Mouse (Mus musculus) CD8-positive naive resting alpha-beta T cell, adult 2 months (primary cell): ENCODE data around the gene Lrguk.

Experiments used
- DNase-seq, 2 experiments: peaks; one replicate each; pipeline ENCODE4 v3.0.0; 2022; ENCODE audit warnings: low read depth in 2 of 2, low spot score in 2 of 2

Gene Lrguk

GRCm38 (mm10) chr6:34059741-34060140, 30.5 kb downstream of the Lrguk start:
- no peak for DNase-seq

- DNase-seq, result no peak
Measured at GRCm38 (mm10) chr6:34066790-34067189, 37.5 kb downstream of the Lrguk start.

GRCm38 (mm10) chr6:34067271-34067670, 38.0 kb downstream of the Lrguk start:
- DNase-seq, result no peak

DNA sequence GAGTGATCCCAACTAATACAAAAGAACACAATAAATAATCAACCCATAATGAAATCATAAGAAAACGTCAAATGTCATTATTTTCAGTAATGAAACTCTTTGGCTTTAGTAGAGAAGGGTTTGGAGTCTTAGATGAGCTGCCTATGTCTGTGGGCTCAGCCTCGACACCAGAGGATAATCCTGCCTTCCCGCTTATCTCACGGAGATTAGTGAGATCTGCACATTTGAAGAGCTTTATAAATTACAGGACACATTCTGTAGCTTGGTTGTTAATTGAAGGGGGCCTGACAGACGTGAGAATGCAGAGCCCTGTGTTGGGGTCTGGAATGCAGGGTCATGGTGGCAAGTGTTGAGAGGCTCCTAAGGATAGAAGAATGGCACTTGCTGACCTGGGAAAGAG, 42.7 kb downstream of the Lrguk start:
- DNase-seq, result no peak

DNA sequence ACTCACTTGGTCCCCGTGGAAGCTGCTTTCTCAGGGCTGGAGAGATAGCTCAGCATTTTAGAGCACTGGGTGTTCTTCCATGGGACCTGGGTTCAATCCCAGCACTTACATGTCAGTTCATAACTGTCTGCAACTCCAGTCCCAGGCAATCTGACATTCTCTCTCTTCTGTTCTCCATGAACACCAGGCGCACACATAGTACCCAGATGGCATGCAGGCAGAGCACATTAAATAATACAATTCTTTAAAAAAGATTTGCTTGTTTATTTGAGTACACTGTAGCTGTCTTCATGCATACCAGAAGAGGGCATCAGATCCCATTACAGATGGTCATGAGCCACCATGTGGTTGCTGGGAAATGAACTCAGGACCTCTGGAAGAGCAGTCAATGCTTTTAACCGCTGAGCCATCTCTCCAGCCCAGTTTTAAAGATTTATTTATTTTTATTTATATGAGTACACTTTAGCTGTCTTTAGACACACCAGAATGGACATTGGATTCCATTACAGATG, 44.7 kb downstream of the Lrguk start:
- DNase-seq, result no peak

DNA sequence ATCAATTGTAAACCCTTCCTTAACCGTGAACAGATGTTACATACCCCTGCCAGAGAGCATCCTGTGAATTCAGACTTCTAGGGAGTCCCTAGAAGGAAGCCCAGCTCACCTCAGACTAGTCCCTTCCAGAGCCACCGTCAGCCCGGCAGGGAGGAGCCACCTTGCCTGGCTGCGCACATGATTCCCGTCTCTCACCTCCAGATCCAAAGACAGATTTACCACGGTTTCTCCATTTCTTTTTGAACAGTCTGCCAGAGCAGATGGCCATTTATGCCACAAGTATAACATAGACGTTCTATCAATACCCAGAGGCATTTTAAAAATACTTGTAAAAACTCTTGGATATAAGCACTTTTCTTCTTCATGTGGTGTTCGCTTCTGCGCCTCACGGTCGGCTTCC, 46.3 kb downstream of the Lrguk start:
- no peak for DNase-seq

GRCm38 (mm10) chr6:34083471-34083870, 54.2 kb downstream of the Lrguk start:
- no peak for DNase-seq

GRCm38 (mm10) chr6:34087701-34088100, 58.5 kb downstream of the Lrguk start:
- DNase-seq, result no peak

GRCm38 (mm10) chr6:34088986-34089385, 59.7 kb downstream of the Lrguk start:
- DNase-seq, result no peak

- no peak for DNase-seq
Measured at GRCm38 (mm10) chr6:34091537-34091936, 62.3 kb downstream of the Lrguk start.

- no peak for DNase-seq
Measured at GRCm38 (mm10) chr6:34096274-34096673, 67.0 kb downstream of the Lrguk start.

DNA sequence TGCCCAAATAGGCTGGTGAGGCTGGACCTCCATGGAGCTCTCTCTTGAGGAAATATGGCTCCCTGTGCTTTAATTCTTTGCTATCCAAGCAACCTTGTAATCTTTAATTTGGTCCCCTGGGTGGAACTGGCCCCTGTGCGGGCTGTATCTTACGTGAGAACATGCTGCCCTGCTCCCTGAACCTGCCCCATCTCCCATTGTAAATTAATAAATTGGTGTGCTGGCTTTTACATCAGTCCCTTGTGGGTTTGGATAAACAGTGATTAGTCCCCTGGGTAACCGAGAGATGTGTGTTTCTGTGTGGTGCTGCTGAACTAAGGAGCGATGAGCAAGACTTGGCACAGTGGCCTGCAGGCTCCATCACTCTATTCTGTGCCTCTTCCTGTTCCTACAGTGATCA, 67.7 kb downstream of the Lrguk start:
- no peak for DNase-seq

DNA sequence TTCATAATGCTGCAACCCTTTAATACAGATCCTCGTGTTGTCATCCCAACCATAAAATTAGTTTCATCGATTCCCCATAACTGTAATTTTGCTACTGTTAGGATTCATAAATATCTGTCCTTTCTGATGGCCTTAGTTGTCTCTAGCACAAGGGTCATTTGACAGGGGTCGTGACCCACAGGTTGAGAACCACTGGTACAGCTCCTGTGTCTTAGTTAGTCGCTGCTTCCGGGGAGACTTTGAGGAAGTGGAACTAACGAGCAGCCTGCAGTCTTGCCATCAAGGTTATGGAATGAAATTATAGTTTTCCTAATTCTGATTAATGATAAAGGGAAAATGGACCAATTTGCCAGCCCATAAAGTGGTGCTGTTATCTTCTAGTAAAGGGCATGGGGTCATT, 70.5 kb downstream of the Lrguk start:
- no peak for DNase-seq

DNA sequence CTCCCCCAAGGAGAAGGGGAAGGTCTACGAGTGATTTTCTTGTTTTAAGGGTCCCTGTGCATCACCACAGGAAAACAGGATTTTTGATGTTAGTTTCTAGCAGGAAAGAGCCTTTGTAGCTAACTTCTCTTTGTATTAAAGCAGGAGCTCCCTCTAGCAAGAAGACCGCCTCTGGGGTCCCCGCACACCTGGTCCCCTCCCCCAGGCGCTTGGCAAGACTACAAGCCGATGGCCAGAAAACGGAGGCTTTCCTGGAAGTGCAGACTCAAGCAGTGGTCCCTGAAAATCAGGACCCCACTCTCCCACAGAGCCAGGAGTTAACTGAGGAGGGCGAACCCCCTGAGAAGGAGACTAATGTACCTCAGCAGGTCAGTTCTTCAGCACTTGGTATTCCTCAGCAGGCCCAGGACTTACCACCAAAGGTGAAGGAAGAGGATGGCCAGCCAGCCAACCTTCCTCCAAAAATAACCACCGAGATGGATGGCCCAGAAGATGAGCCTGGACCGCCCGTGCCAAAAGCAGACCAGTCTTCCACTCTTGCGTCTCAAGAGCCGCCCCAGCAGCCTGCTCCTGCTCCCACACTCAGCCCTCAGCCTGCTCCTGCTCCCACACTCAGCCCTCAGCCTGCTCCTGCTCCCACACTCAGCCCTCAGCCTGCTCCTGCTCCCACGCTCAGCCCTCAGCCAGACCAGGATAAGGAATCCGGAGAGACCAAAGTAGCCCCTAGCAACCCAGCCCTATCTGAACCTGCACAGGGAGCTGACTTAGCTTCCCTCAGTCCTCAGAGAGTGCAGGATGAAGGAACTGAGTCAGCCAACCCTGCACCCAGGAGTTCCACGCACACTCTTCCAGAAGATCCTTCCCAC, 72.5 kb downstream of the Lrguk start:
- no peak for DNase-seq

- DNase-seq, result no peak
Measured at GRCm38 (mm10) chr6:34103251-34103920, 74.1 kb downstream of the Lrguk start.

GRCm38 (mm10) chr6:34110571-34110970, 81.3 kb downstream of the Lrguk start:
- DNase-seq, result no peak

DNA sequence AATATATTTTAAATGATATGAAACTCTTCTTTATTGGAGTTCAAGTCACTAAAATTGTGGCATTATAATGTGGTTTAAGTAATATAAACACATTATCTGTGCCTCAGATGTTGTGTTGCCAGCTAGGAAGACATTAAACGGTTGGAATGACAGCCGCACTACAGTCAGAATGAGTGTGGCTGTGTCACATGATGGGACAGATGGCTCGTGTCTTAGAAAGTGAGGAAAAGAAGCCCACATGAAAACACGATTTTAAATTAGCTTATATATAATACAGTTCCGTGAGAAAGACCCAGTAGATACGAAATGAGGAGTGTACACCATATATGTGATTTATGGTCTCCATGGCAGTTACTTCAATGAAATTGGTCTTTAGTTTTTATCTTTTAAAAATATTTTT, 82.2 kb downstream of the Lrguk start:
- DNase-seq, result no peak

GRCm38 (mm10) chr6:34116838-34117478, 87.7 kb downstream of the Lrguk start:
- no peak for DNase-seq

- no peak for DNase-seq
Measured at GRCm38 (mm10) chr6:34124401-34124800, 95.2 kb downstream of the Lrguk start.

- DNase-seq, result no peak
Measured at GRCm38 (mm10) chr6:34129261-34129660, 100.0 kb downstream of the Lrguk start.

GRCm38 (mm10) chr6:34132391-34132790, 103.1 kb downstream of the Lrguk start:
- DNase-seq, result no peak

DNA sequence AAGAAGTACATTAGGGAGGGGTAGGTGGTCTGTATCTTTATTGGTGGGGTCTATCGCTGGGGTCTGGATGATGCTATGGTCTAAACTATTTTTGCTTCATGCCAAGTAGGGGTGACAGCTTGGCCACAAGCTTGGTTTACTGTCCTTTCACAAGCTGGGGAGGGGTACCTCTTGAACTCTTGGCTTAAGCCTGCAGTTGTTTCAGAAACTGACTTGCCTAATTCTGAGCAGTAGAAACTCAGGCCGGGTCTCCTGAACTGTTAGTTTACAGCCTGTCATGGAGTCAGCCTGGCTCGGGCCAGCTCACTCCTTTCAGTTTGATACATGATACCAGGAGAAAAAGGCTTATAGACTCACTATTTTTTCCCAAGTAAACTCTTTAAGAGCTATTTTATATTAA, 109.1 kb downstream of the Lrguk start:
- DNase-seq, result no peak
